Comparison of ENCODE assay signal across 8 mouse cellular contexts in the genomic region with DNA sequence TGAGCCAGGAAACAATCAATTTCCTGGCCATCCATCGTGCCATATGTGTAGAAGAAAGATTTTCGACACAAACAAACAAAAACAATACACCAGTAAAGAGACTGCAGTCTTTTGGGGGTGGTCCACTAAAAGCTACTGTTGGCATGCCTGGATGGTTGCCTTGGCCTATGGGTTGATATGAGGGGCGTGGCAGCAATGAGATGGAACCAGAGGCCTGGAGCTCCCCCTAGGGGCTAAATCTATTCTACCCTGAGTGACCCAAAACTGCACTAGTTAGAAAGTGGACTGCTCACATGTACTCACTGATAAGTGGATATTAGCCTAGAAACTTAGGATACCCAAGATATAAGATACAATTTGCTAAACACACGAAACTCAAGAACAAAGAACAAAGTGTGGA.
DNase-seq lines count a peak whose midpoint lies in the region; ATAC-seq lines count a peak whose summit lies in the region.

No protein-coding gene starts in this region.

- no peak overlapping the region for H3K9ac ChIP-seq in neural tube, embryonic 15.5 days (replicated peaks)
- no peak overlapping the region for H3K9ac ChIP-seq in liver, embryonic 11.5 days (ENCODE audit: low read depth, low read length)

- no peaks in the 10 kb centered on the region for H3K27me3 ChIP-seq in neural tube, embryonic 15.5 days (replicated peaks)
- H3K27me3 ChIP-seq in liver, embryonic 11.5 days (replicated peaks; ENCODE audit: control insufficient read depth, insufficient read depth, low read length), result no peaks in the 10 kb centered on the region

- WGBS in neural tube, embryonic 15.5 days, result 78% methylated on average over 4 of the region's 4 CpGs
- WGBS in liver, embryonic 11.5 days, result 38% methylated on average over 4 of the region's 4 CpGs

- ATAC-seq in neural tube, embryonic 15.5 days (ENCODE audit: low FRiP score), result no peak
- ATAC-seq in activated CD4-positive, CD25-positive, alpha-beta regulatory T cell, adult 4 months, result peak; percentile 68
- ATAC-seq in inflammation-experienced regulatory T-cells, adult 6 months, result peak; percentile 74
- ATAC-seq in liver, embryonic 11.5 days (replicated peaks; ENCODE audit: low FRiP score), result peak; percentile 82

- H3K27ac ChIP-seq in neural tube, embryonic 15.5 days (replicated peaks), result no peak overlapping the region
- H3K27ac ChIP-seq in liver, embryonic 11.5 days (ENCODE audit: low read depth, low read length), result no peak overlapping the region

- DNase-seq in neural tube, embryonic 10.5 days (ENCODE audit: extremely low spot score, low spot score), result peak; percentile 26
- peak; percentile 42 for DNase-seq in embryo, embryonic 10 days (ENCODE audit: low spot score)
- peak; percentile 45 for DNase-seq in liver, embryonic 11.5 days (ENCODE audit: low spot score)
- DNase-seq in right cerebral cortex, postnatal 36 days (ENCODE audit: low spot score in 2 of 2), result peak; percentile 6 to 19
- no peak for DNase-seq in MN1 (ENCODE audit: low spot score)

- H3K4me2 ChIP-seq in neural tube, embryonic 15.5 days, result no peak overlapping the region
- H3K4me2 ChIP-seq in liver, embryonic 11.5 days, result no peak overlapping the region

- no peaks in the 10 kb centered on the region for H3K9me3 ChIP-seq in neural tube, embryonic 15.5 days (replicated peaks)
- no peaks in the 10 kb centered on the region for H3K9me3 ChIP-seq in liver, embryonic 11.5 days (ENCODE audit: control insufficient read depth, low read length)

- H3K36me3 ChIP-seq in neural tube, embryonic 15.5 days, result no peaks in the 10 kb centered on the region
- no peaks in the 10 kb centered on the region for H3K36me3 ChIP-seq in liver, embryonic 11.5 days (ENCODE audit: control insufficient read depth, insufficient read depth, low read length)

- H3K4me3 ChIP-seq in neural tube, embryonic 15.5 days (replicated peaks), result no peak overlapping the region
- no peak overlapping the region for H3K4me3 ChIP-seq in liver, embryonic 11.5 days (ENCODE audit: low read depth, low read length)

- H3K4me1 ChIP-seq in neural tube, embryonic 15.5 days, result no peaks in the 10 kb centered on the region
- H3K4me1 ChIP-seq in liver, embryonic 11.5 days (replicated peaks; ENCODE audit: control insufficient read depth, insufficient read depth, low read length), result peaks cover 4% of the 10 kb centered on the region; the same call in 1 of the 2 replicates
